Mouse (Mus musculus) myocyte (in vitro differentiated cells): ENCODE measurements at regions not wholly inside any gene's neighbourhood (a gene's known extent, or its start where the extent isn't known, plus 50 kb on each side); places are given as distances from the start of the nearest gene placed in this dataset.

Experiments
- CEBPB ChIP-seq: IDR thresholded peaks from 2 replicates; pipeline ENCODE4 v1.6.1; 2011; ENCODE audit warnings: mild to moderate bottlenecking, moderate library complexity; ENCODE audit not compliant: poor library complexity, insufficient read depth, severe bottlenecking
- E2F4 ChIP-seq: IDR thresholded peaks from one replicate; pipeline ENCODE4 v1.6.1; 2011; ENCODE audit warnings: mild to moderate bottlenecking, control low read depth, moderate library complexity; ENCODE audit not compliant: insufficient read depth
- MAX ChIP-seq: IDR thresholded peaks from one replicate; pipeline ENCODE4 v1.6.1; 2011; ENCODE audit warnings: low read depth, mild to moderate bottlenecking, control low read depth
- MYOG ChIP-seq, 3 experiments: IDR thresholded peaks; one replicate each; pipeline ENCODE4 v1.6.1; 2011; ENCODE audit warnings: control low read depth in 2 of 3, low read depth in 2 of 3, mild to moderate bottlenecking in 2 of 3; ENCODE audit not compliant: insufficient read length in 2 of 3, control insufficient read depth in 1 of 3, insufficient read depth in 1 of 3
- POLR2A ChIP-seq: IDR thresholded peaks from one replicate; pipeline ENCODE4 v1.6.1; 2011; ENCODE audit warnings: low read depth, mild to moderate bottlenecking, control low read depth, moderate library complexity; ENCODE audit not compliant: insufficient read length
- POLR2AphosphoS2 ChIP-seq: IDR thresholded peaks from one replicate; pipeline ENCODE4 v1.6.1; 2011; ENCODE audit warnings: low read depth, control low read depth; ENCODE audit not compliant: insufficient read length

DNA sequence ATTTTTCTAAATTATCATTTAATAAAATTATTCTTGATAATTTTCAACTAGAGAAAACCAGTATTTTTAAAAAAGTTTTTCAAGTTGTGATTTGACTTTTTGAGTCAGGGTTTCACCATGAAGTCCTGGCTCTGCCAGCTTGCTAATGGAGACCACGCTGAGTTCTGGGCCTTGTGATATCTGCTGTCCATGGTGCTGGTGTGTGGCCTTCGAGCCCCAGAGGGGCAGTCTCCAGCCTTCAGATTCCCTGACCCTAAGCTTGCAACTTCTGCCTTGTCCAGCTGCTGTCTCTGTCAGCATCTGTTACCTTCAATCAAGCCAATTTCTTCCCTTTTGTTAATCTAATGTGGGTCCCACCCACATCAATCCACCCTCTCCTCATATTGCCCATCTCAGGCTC, 165.8 kb upstream of the Cntnap4 start:
- TF ChIP-seq MAX (no peak), E2F4 (no peak), CEBPB (no peak), POLR2AphosphoS2 (no peak), POLR2A (no peak), MYOG (IDR thresholded peaks at IDR 0.05; ENCODE audit: control insufficient read depth in 1 of 3, insufficient read depth in 1 of 3, insufficient read length in 2 of 3, low read depth in 2 of 3) (no peak)
